Mouse (Mus musculus) left cerebral cortex, postnatal 4 days (tissue): Measurements from ENCODE around the gene Nhlrc1. TPM values are rescaled to one million over a fixed set of nuclear protein-coding genes. Genes with fewer than 3 reads are reported as not detected.

ENCODE experiments used
- total RNA-seq, 2 experiments: library from RNA; stranded (reverse); gene quantifications; 2 replicates each; pipeline ENCODE4 v1.2.3; 2021

The Nhlrc1 gene
- total RNA-seq, 2 experiments from 2014 or later: 13.8 to 14.9 TPM

Other genes starting within 250 kb of the Nhlrc1 start
- 10 to 100 TPM; 30.8 to 30.9 TPM for gene Kif13a, start 85.0 kb downstream of the Nhlrc1 start, total RNA-seq
- gene Kdm1b, start 28.6 kb upstream of the Nhlrc1 start, total RNA-seq: 10 to 100 TPM; 23.8 to 34.7 TPM
- gene Tpmt, start 29.9 kb upstream of the Nhlrc1 start, total RNA-seq: 10 to 100 TPM; 11.8 to 14.8 TPM
- 10 to 100 TPM; 60.4 to 65.4 TPM for gene Dek, start 91.4 kb upstream of the Nhlrc1 start, total RNA-seq
- 1 to 10 TPM; 6.3 to 6.5 TPM for gene Rnf144b, start 107.8 kb upstream of the Nhlrc1 start, total RNA-seq